Mouse (Mus musculus): ENCODE measurements around the gene Rap1b. TPM values are rescaled to one million over a fixed set of nuclear protein-coding genes. Genes with fewer than 3 reads are reported as not detected.

Rap1b gene
- polyA plus RNA-seq, 1 experiment from 2014 or later, result 202 TPM

DNA sequence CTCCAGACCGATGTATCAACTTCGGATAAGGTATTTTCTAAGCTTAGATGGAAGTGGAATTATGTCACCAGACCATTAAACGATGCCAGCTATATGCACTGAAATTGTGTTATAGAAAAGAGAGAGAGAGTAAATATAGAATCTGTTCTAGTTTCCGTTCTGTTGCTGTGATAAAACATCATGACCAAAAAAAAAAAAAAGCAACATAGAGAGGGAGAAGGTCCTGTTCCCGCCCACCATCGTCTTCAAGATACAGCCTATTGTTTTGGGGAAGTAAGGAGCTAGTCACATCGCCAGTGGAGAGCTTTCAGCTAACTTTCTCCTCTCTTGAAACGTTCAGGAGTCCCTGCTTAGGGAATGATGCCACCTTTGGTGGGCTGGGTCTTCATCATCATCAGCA lies 37.6 kb upstream of the Rap1b start:
- 88% methylated on average over 8 of the region's 8 CpGs for WGBS
- Histone ChIP-seq H3K27me3 (replicated peaks; ENCODE audit: control insufficient read depth, insufficient read depth, low read length) (no peaks in the 10 kb centered on the region), H3K27ac (replicated peaks; ENCODE audit: low read depth, low read length) (no peak overlapping the region), H3K4me3 (ENCODE audit: low read depth, low read length) (no peak overlapping the region), H3K4me2 (ENCODE audit: low read depth, low read length) (no peak overlapping the region), H3K36me3 (ENCODE audit: control insufficient read depth, insufficient read depth, low read length) (no peaks in the 10 kb centered on the region), H3K4me1 (ENCODE audit: control insufficient read depth, insufficient read depth, low read length) (no peaks in the 10 kb centered on the region), H3K9me3 (ENCODE audit: control insufficient read depth, low read length) (no peaks in the 10 kb centered on the region), H3K9ac (ENCODE audit: low read depth, low read length) (no peak overlapping the region)
- DNase-seq (ENCODE audit: low spot score) (no peak), ATAC-seq (ENCODE audit: low read depth) (no peak)

DNA sequence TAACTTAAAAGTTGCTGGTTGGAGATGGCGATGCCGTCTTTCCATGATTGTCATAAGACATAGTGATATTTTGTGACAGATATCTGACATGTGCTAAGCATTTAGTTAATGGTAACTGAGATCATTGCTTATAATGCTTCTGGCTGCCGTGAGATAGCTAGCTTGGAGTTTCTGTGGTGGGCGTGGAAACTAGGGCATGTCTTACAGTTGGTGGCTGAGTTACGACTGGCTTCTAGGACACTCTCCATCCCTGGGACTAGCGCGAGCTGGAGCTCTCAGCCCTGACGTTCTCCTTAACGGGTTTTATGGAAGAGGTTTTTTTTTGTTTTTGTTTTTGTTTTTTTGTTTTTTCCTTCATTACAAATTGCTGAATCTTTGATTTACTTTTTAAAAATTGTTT lies 32.8 kb upstream of the Rap1b start:
- no peak overlapping the region for H3K4me3 ChIP-seq (ENCODE audit: low read depth, low read length)
- ATAC-seq (ENCODE audit: low read depth), result no peak
- H3K27ac ChIP-seq (replicated peaks; ENCODE audit: low read depth, low read length), result no peak overlapping the region
- no peak overlapping the region for H3K4me2 ChIP-seq (ENCODE audit: low read depth, low read length)
- H3K36me3 ChIP-seq (ENCODE audit: control insufficient read depth, insufficient read depth, low read length), result no peaks in the 10 kb centered on the region
- H3K4me1 ChIP-seq (ENCODE audit: control insufficient read depth, insufficient read depth, low read length), result no peaks in the 10 kb centered on the region
- no peaks in the 10 kb centered on the region for H3K9me3 ChIP-seq (ENCODE audit: control insufficient read depth, low read length)
- DNase-seq (ENCODE audit: low spot score), result no peak
- 84% methylated on average over 9 of the region's 9 CpGs for WGBS
- H3K27me3 ChIP-seq (replicated peaks; ENCODE audit: control insufficient read depth, insufficient read depth, low read length), result no peaks in the 10 kb centered on the region
- no peak overlapping the region for H3K9ac ChIP-seq (ENCODE audit: low read depth, low read length)

DNA sequence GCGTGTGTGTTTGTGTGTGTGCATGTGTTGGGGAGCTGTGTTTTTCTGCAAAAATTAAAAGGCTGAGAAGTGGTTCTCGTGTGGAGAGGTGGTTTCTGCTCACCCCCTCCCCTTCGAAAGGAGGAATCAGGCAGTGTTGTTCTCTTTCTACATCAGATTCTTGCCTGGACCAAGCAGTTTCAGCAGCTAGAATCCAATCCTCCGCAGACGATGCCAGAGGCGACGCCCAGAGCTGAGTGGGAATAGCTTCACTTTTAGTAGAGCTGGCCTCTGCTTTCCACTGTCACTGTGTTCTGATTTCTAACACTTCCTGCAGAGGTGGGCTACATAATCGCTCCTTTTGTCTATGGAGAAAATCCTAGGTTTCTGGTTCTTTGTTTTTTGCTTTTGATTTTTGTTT lies 31.0 kb upstream of the Rap1b start:
- no peaks in the 10 kb centered on the region for H3K4me1 ChIP-seq (ENCODE audit: control insufficient read depth, insufficient read depth, low read length)
- 74% methylated on average over 8 of the region's 8 CpGs for WGBS
- no peaks in the 10 kb centered on the region for H3K27me3 ChIP-seq (replicated peaks; ENCODE audit: control insufficient read depth, insufficient read depth, low read length)
- no peak for DNase-seq (ENCODE audit: low spot score)
- no peak overlapping the region for H3K4me3 ChIP-seq (ENCODE audit: low read depth, low read length)
- no peaks in the 10 kb centered on the region for H3K36me3 ChIP-seq (ENCODE audit: control insufficient read depth, insufficient read depth, low read length)
- no peak overlapping the region for H3K27ac ChIP-seq (replicated peaks; ENCODE audit: low read depth, low read length)
- no peak for ATAC-seq (ENCODE audit: low read depth)
- no peak overlapping the region for H3K4me2 ChIP-seq (ENCODE audit: low read depth, low read length)
- no peak overlapping the region for H3K9ac ChIP-seq (ENCODE audit: low read depth, low read length)
- no peaks in the 10 kb centered on the region for H3K9me3 ChIP-seq (ENCODE audit: control insufficient read depth, low read length)

DNA sequence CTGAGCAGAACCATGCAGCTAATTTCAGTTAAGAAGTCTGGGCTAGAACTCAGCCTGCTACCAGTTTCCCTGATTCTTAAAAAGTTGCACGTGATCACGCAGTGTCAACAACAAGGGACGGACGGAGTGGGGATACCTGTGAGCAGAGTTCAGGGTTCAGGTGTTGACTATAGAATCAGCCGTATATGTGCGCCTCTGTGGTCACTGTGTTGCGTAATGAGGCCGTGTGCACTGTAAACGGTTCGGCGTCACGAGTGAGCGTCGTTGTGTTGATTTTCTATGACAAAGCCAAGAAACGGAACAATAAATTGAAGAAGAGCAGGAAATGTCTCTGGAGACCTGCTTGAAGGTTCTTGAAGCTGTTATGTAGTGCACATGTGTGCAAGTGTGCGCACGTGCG lies 30.6 kb upstream of the Rap1b start:
- Histone ChIP-seq H3K9me3 (ENCODE audit: control insufficient read depth, low read length) (no peaks in the 10 kb centered on the region), H3K27me3 (replicated peaks; ENCODE audit: control insufficient read depth, insufficient read depth, low read length) (no peaks in the 10 kb centered on the region), H3K4me1 (ENCODE audit: control insufficient read depth, insufficient read depth, low read length) (no peaks in the 10 kb centered on the region), H3K4me2 (ENCODE audit: low read depth, low read length) (no peak overlapping the region), H3K9ac (ENCODE audit: low read depth, low read length) (no peak overlapping the region), H3K36me3 (ENCODE audit: control insufficient read depth, insufficient read depth, low read length) (no peaks in the 10 kb centered on the region), H3K27ac (replicated peaks; ENCODE audit: low read depth, low read length) (no peak overlapping the region), H3K4me3 (ENCODE audit: low read depth, low read length) (no peak overlapping the region)
- DNase-seq (ENCODE audit: low spot score), result no peak
- WGBS, result 85% methylated on average over 18 of the region's 18 CpGs
- ATAC-seq (ENCODE audit: low read depth), result no peak

DNA sequence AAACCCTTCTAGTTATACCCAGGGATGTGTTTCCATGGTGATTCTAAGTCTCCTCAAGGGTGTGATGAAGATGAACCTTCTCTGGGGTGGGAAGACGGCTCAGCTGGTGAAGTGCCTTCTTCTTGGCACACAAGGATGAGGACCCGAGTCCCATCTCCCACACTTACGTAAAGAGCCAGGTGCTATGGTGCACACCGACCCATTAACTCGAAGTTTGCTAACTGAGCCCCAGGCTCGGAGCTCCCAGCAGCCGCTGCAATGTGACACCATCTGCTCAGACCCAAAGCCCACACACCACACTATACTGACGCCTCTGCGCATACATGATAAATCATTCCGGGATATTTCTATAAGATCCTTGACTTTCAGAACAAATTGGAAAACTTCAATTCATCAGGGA lies 29.1 kb upstream of the Rap1b start:
- Histone ChIP-seq H3K27me3 (replicated peaks; ENCODE audit: control insufficient read depth, insufficient read depth, low read length) (no peaks in the 10 kb centered on the region), H3K9ac (ENCODE audit: low read depth, low read length) (no peak overlapping the region), H3K27ac (replicated peaks; ENCODE audit: low read depth, low read length) (no peak overlapping the region), H3K4me2 (ENCODE audit: low read depth, low read length) (no peak overlapping the region), H3K4me1 (ENCODE audit: control insufficient read depth, insufficient read depth, low read length) (no peaks in the 10 kb centered on the region), H3K9me3 (ENCODE audit: control insufficient read depth, low read length) (no peaks in the 10 kb centered on the region), H3K4me3 (ENCODE audit: low read depth, low read length) (no peak overlapping the region), H3K36me3 (ENCODE audit: control insufficient read depth, insufficient read depth, low read length) (no peaks in the 10 kb centered on the region)
- no peak for ATAC-seq (ENCODE audit: low read depth)
- WGBS, result 61% methylated on average over 10 of the region's 10 CpGs
- DNase-seq (ENCODE audit: low spot score), result no peak

DNA sequence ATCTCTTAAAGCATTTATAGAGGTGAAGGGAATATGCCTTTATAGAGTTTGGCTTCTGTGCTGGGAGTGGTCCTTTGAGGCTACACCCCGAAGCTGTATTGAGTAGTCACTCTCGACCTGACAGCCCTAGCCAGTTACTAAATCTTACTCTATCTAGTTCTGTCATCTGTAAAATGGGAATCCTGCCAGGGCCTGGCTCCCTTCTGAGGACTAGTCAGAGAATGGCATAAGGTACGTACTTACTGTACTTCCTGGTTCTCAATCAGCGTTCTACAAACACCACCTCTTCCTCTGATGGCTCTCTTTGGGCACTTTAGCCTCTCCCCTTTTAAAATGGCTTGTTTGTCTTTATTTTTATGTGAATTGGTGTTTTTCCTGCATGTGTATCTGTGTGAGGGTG lies 28.1 kb upstream of the Rap1b start:
- ATAC-seq (ENCODE audit: low read depth), result no peak
- 77% methylated on average over 4 of the region's 4 CpGs for WGBS

DNA sequence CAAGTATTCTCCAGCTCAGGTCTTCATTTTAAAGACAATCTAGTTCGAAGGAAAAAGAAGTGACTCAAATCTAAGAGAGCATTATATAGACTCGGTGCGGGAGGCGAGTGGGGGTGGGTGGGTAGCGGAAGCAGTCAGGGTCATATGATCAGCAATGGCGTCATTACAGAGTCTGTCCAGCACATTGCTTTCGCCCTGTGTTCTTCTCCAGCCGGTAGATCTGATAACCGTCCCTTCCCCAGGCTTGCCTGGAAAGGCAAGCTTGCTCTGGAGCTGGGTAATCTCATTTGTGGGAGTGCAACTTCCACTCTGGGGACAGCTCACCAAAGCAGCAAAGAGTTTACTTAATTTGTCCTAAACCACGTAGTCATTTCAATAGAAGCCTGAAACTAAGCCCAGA lies 26.6 kb upstream of the Rap1b start:
- WGBS, result 76% methylated on average over 10 of the region's 10 CpGs
- Histone ChIP-seq H3K36me3 (ENCODE audit: control insufficient read depth, insufficient read depth, low read length) (no peaks in the 10 kb centered on the region), H3K27me3 (replicated peaks; ENCODE audit: control insufficient read depth, insufficient read depth, low read length) (no peaks in the 10 kb centered on the region), H3K4me3 (ENCODE audit: low read depth, low read length) (no peak overlapping the region), H3K9ac (ENCODE audit: low read depth, low read length) (no peak overlapping the region), H3K4me2 (ENCODE audit: low read depth, low read length) (no peak overlapping the region), H3K4me1 (ENCODE audit: control insufficient read depth, insufficient read depth, low read length) (no peaks in the 10 kb centered on the region), H3K9me3 (ENCODE audit: control insufficient read depth, low read length) (no peaks in the 10 kb centered on the region), H3K27ac (replicated peaks; ENCODE audit: low read depth, low read length) (no peak overlapping the region)
- DNase-seq (ENCODE audit: low spot score) (no peak), ATAC-seq (ENCODE audit: low read depth) (no peak)

More for the DNA sequence above, 28.1 kb upstream of the Rap1b start:
- no peaks in the 10 kb centered on the region for H3K36me3 ChIP-seq (ENCODE audit: control insufficient read depth, insufficient read depth, low read length)
- no peak for DNase-seq (ENCODE audit: low spot score)
- no peaks in the 10 kb centered on the region for H3K4me1 ChIP-seq (ENCODE audit: control insufficient read depth, insufficient read depth, low read length)
- no peak overlapping the region for H3K9ac ChIP-seq (ENCODE audit: low read depth, low read length)
- no peak overlapping the region for H3K27ac ChIP-seq (replicated peaks; ENCODE audit: low read depth, low read length)
- no peak overlapping the region for H3K4me2 ChIP-seq (ENCODE audit: low read depth, low read length)
- H3K27me3 ChIP-seq (replicated peaks; ENCODE audit: control insufficient read depth, insufficient read depth, low read length), result no peaks in the 10 kb centered on the region
- no peaks in the 10 kb centered on the region for H3K9me3 ChIP-seq (ENCODE audit: control insufficient read depth, low read length)
- no peak overlapping the region for H3K4me3 ChIP-seq (ENCODE audit: low read depth, low read length)

DNA sequence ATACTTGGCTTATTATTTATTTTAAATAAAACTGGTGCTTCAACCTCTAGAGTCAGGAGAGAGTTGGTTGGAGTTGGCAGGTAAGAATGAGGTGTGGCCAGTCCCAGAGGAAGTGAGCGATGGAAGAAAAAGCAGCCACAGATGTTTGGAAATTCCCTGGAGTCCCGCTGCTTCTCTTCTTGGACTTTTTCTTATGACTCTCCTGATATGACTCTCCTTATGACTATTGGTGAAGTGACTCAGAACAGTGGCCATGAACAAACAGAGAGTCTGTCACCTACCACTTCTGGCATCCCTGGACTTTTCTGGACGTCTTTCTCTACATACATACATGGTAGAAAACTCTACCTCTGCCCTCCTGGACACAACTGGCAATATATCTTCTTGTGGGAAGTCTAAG lies 21.5 kb upstream of the Rap1b start:
- DNase-seq (ENCODE audit: low spot score) (no peak), ATAC-seq (ENCODE audit: low read depth) (no peak)
- H3K36me3 ChIP-seq (ENCODE audit: control insufficient read depth, insufficient read depth, low read length), result no peaks in the 10 kb centered on the region
- no peak overlapping the region for H3K4me2 ChIP-seq (ENCODE audit: low read depth, low read length)
- WGBS, result 85% methylated on average over 3 of the region's 3 CpGs
- H3K9me3 ChIP-seq (ENCODE audit: control insufficient read depth, low read length), result no peaks in the 10 kb centered on the region
- H3K27me3 ChIP-seq (replicated peaks; ENCODE audit: control insufficient read depth, insufficient read depth, low read length), result no peaks in the 10 kb centered on the region
- no peak overlapping the region for H3K9ac ChIP-seq (ENCODE audit: low read depth, low read length)
- H3K27ac ChIP-seq (replicated peaks; ENCODE audit: low read depth, low read length), result no peak overlapping the region
- no peak overlapping the region for H3K4me3 ChIP-seq (ENCODE audit: low read depth, low read length)
- H3K4me1 ChIP-seq (ENCODE audit: control insufficient read depth, insufficient read depth, low read length), result no peaks in the 10 kb centered on the region

DNA sequence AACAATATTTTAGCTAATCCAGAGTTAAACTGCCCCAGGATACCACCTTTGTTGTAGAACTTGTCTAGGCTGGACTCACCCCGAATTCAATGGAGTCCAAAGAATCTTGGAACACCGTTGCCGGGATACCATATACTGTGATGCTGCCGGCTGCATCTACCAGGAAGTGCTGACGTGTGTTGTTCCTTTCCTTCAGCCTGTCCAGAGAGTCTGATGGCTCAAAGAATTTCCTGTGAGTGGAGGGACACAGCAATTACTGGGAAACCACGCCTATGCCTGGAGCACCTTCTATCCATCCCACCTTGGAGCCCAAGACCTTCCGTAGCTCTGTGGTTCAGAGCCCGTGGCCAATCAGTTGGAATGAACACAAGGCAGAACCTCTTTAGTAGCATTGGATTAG lies 20.8 kb upstream of the Rap1b start:
- H3K27ac ChIP-seq (replicated peaks; ENCODE audit: low read depth, low read length), result no peak overlapping the region
- no peaks in the 10 kb centered on the region for H3K27me3 ChIP-seq (replicated peaks; ENCODE audit: control insufficient read depth, insufficient read depth, low read length)
- DNase-seq (ENCODE audit: low spot score) (no peak), ATAC-seq (ENCODE audit: low read depth) (no peak)
- H3K9ac ChIP-seq (ENCODE audit: low read depth, low read length), result no peak overlapping the region
- no peak overlapping the region for H3K4me2 ChIP-seq (ENCODE audit: low read depth, low read length)
- 73% methylated on average over 8 of the region's 8 CpGs for WGBS
- H3K4me3 ChIP-seq (ENCODE audit: low read depth, low read length), result no peak overlapping the region
- no peaks in the 10 kb centered on the region for H3K4me1 ChIP-seq (ENCODE audit: control insufficient read depth, insufficient read depth, low read length)
- H3K9me3 ChIP-seq (ENCODE audit: control insufficient read depth, low read length), result no peaks in the 10 kb centered on the region
- no peaks in the 10 kb centered on the region for H3K36me3 ChIP-seq (ENCODE audit: control insufficient read depth, insufficient read depth, low read length)

Data from embryonic facial prominence, embryonic 14.5 days (tissue).